In genomic region chr8:122515699-122516098, GRCm38 (mm10) we compare ENCODE assay signal across 23 mouse cellular contexts. TPM values are rescaled to one million over a fixed set of nuclear protein-coding genes. Genes with fewer than 3 reads are reported as not detected.
DNase-seq lines count a peak whose midpoint lies in the region; ATAC-seq and TF ChIP-seq lines count a peak whose summit lies in the region.
"Had no signal": no experiment of that assay in that cellular context is flagged by ENCODE, and none has a peak within 500 bp of the region (broad histone marks: within the 10 kb centered on the region; RNA-seq: fewer than 3 reads in every experiment).

No protein-coding gene starts in this region.

- H3K79me2 ChIP-seq in heart, adult 2 months (replicated peaks; ENCODE audit: control insufficient read depth, insufficient read depth, low read length), result no peaks in the 10 kb centered on the region

- TF ChIP-seq EP300 in heart, adult 2 months (IDR thresholded peaks at IDR 0.05; ENCODE audit: insufficient read depth, low read depth, low read length), result no peak

- no peaks in the 10 kb centered on the region for H3K9me3 ChIP-seq in hindbrain, embryonic 10.5 days
- H3K9me3 ChIP-seq in hindbrain, embryonic 12.5 days (replicated peaks), result no peaks in the 10 kb centered on the region
- no peaks in the 10 kb centered on the region for H3K9me3 ChIP-seq in limb, embryonic 12.5 days
- no peaks in the 10 kb centered on the region for H3K9me3 ChIP-seq in midbrain, embryonic 16.5 days (replicated peaks; ENCODE audit: control insufficient read depth, low read length, poor library complexity, severe bottlenecking)
- H3K9me3 ChIP-seq: embryonic facial prominence, embryonic 15.5 days; intestine, embryonic 15.5 days; midbrain, embryonic 12.5 days had no signal

- H3K27me3 ChIP-seq in heart, adult 2 months (ENCODE audit: control insufficient read depth, insufficient read depth, low read length), result no peaks in the 10 kb centered on the region
- no peaks in the 10 kb centered on the region for H3K27me3 ChIP-seq in hindbrain, embryonic 10.5 days (ENCODE audit: insufficient read depth, poor library complexity, severe bottlenecking)
- no peaks in the 10 kb centered on the region for H3K27me3 ChIP-seq in hindbrain, embryonic 12.5 days
- no peaks in the 10 kb centered on the region for H3K27me3 ChIP-seq in limb, embryonic 12.5 days
- no peaks in the 10 kb centered on the region for H3K27me3 ChIP-seq in midbrain, embryonic 16.5 days (ENCODE audit: control insufficient read depth, insufficient read depth, low read depth, low read length)
- H3K27me3 ChIP-seq: embryonic facial prominence, embryonic 15.5 days; intestine, embryonic 15.5 days; midbrain, embryonic 12.5 days had no signal

- no peaks in the 10 kb centered on the region for H3K36me3 ChIP-seq in heart, adult 2 months (ENCODE audit: control insufficient read depth, insufficient read depth, low read length)
- H3K36me3 ChIP-seq in hindbrain, embryonic 10.5 days, result no peaks in the 10 kb centered on the region
- no peaks in the 10 kb centered on the region for H3K36me3 ChIP-seq in hindbrain, embryonic 12.5 days
- H3K36me3 ChIP-seq in limb, embryonic 12.5 days, result peaks cover 11% of the 10 kb centered on the region; the same call in 1 of the 2 replicates
- H3K36me3 ChIP-seq in midbrain, embryonic 16.5 days (ENCODE audit: control insufficient read depth, insufficient read depth, low read length), result no peaks in the 10 kb centered on the region
- H3K36me3 ChIP-seq: intestine, embryonic 15.5 days; midbrain, embryonic 12.5 days had no signal

- H3K4me3 ChIP-seq in heart, adult 2 months, result no peak overlapping the region
- H3K4me3 ChIP-seq in hindbrain, embryonic 10.5 days, result no peak overlapping the region
- H3K4me3 ChIP-seq in hindbrain, embryonic 12.5 days, result no peak overlapping the region
- H3K4me3 ChIP-seq in limb, embryonic 12.5 days (replicated peaks), result no peak overlapping the region
- H3K4me3 ChIP-seq in midbrain, embryonic 16.5 days (ENCODE audit: low read depth, low read length), result no peak overlapping the region
- H3K4me3 ChIP-seq: embryonic facial prominence, embryonic 15.5 days; intestine, embryonic 15.5 days; midbrain, embryonic 12.5 days had no signal

- H3K4me1 ChIP-seq in heart, adult 2 months (ENCODE audit: control insufficient read depth, insufficient read depth, low read length), result peaks cover 50% of the 10 kb centered on the region
- H3K4me1 ChIP-seq in hindbrain, embryonic 10.5 days (replicated peaks), result peaks cover 58% of the 10 kb centered on the region
- peaks cover 23% of the 10 kb centered on the region for H3K4me1 ChIP-seq in hindbrain, embryonic 12.5 days
- H3K4me1 ChIP-seq in limb, embryonic 12.5 days (replicated peaks), result peaks cover 41% of the 10 kb centered on the region
- H3K4me1 ChIP-seq in midbrain, embryonic 16.5 days (ENCODE audit: control insufficient read depth, insufficient read depth, low read length), result peaks cover 3% of the 10 kb centered on the region; the same call in 1 of the 2 replicates

- H3K9ac ChIP-seq in heart, adult 2 months (ENCODE audit: low read depth, low read length), result no peak overlapping the region
- no peak overlapping the region for H3K9ac ChIP-seq in hindbrain, embryonic 12.5 days
- H3K9ac ChIP-seq in limb, embryonic 12.5 days (replicated peaks), result no peak overlapping the region
- H3K9ac ChIP-seq in midbrain, embryonic 16.5 days (ENCODE audit: low read depth, low read length), result no peak overlapping the region
- H3K9ac ChIP-seq: embryonic facial prominence, embryonic 15.5 days; forebrain, postnatal 0 days; intestine, embryonic 15.5 days; midbrain, embryonic 12.5 days had no signal

- H3K4me2 ChIP-seq in hindbrain, embryonic 12.5 days (replicated peaks), result no peak overlapping the region
- no peak overlapping the region for H3K4me2 ChIP-seq in limb, embryonic 12.5 days
- H3K4me2 ChIP-seq in midbrain, embryonic 16.5 days (ENCODE audit: low read length), result no peak overlapping the region
- H3K4me2 ChIP-seq: embryonic facial prominence, embryonic 15.5 days; intestine, embryonic 15.5 days; midbrain, embryonic 12.5 days had no signal

- DNase-seq in heart, adult 2 months, result no peak
- DNase-seq in heart, postnatal 4 days, result no peak
- DNase-seq in hindbrain, embryonic 10.5 days (ENCODE audit: low spot score), result no peak
- DNase-seq in kidney, postnatal 36 days, result peak; percentile 46 to 56
- no peak for DNase-seq in kidney, postnatal 10 days
- DNase-seq: adrenal gland, postnatal 25 days; cerebellum, adult 9-10 months; forebrain, postnatal 0 days; left cerebral cortex, postnatal 4 days; thymus, adult 2 months; thymus, postnatal 4 days had no signal

- no peak for TF ChIP-seq CTCF in heart, adult 2 months (IDR thresholded peaks at IDR 0.05)

- WGBS in heart, adult 2 months, result 79% methylated on average over 14 of the region's 14 CpGs
- WGBS in hindbrain, embryonic 10.5 days, result 92% methylated on average over 14 of the region's 14 CpGs
- 94% methylated on average over 14 of the region's 14 CpGs for WGBS in hindbrain, embryonic 12.5 days
- 93% methylated on average over 14 of the region's 14 CpGs for WGBS in limb, embryonic 12.5 days
- WGBS in midbrain, embryonic 16.5 days, result 93% methylated on average over 14 of the region's 14 CpGs

- peak overlapping the region; percentile 88 for H3K27ac ChIP-seq in heart, adult 2 months
- H3K27ac ChIP-seq in hindbrain, embryonic 10.5 days, result peak overlapping the region; percentile 50
- no peak overlapping the region for H3K27ac ChIP-seq in hindbrain, embryonic 12.5 days
- H3K27ac ChIP-seq in limb, embryonic 12.5 days, result 0 out of 2 replicates have a peak overlapping the region, but pooled peaks have one; percentile 7
- H3K27ac ChIP-seq in midbrain, embryonic 16.5 days (ENCODE audit: low read length), result no peak overlapping the region
- H3K27ac ChIP-seq: embryonic facial prominence, embryonic 15.5 days; intestine, embryonic 15.5 days; midbrain, embryonic 12.5 days had no signal

- TF ChIP-seq POLR2A in heart, adult 2 months (IDR thresholded peaks at IDR 0.05; ENCODE audit: insufficient read depth, low read depth, low read length), result no peak

- intact Hi-C loops in heart, adult 2 months (cut with DNase I), result loop anchor here (1.0 kb wide), 1 partner anchor 32 kb away; no protein-coding TSS in a partner anchor

- no peak for ATAC-seq in hindbrain, embryonic 12.5 days (ENCODE audit: low FRiP score)
- no peak for ATAC-seq in limb, embryonic 12.5 days (ENCODE audit: insufficient number of reproducible peaks, insufficient read depth, low FRiP score, low TSS enrichment, low read depth)
- no peak for ATAC-seq in midbrain, embryonic 16.5 days
- ATAC-seq: forebrain, postnatal 0 days; hindbrain, embryonic 16.5 days; intestine, embryonic 15.5 days had no signal

RNA-seq across cellular contexts. Expression of gene Piezo1, which starts 35.4 kb away (rescaled TPM):
- 10 to 100 TPM; 14.0 to 14.8 TPM for total RNA-seq in heart, adult 2 months (2021)
- 48.5 and 55.5 TPM in 2 replicates for polyA plus RNA-seq in heart, adult 2 months (2012; rRNA removed)
- total RNA-seq in heart, postnatal 4 days (2021), result 10 to 100 TPM; 53.7 to 55.4 TPM
- polyA plus RNA-seq in hindbrain, embryonic 10.5 days (2016; fragmentation: Nextera tagmentation; extraction: Ambion mirVana), result 6.5 and 9.2 TPM in 2 replicates
- 8.9 TPM in 2 replicates for polyA plus RNA-seq in hindbrain, embryonic 12.5 days (2016; fragmentation: Nextera tagmentation; extraction: Ambion mirVana)
- polyA plus RNA-seq in limb, embryonic 12.5 days (2016; fragmentation: Nextera tagmentation; extraction: Ambion mirVana), result 11.9 and 13.9 TPM in 2 replicates
- polyA plus RNA-seq in midbrain, embryonic 16.5 days (2015; fragmentation: Nextera tagmentation; extraction: Ambion mirVana), result 1.8 and 2.0 TPM in 2 replicates

RNA-seq across cellular contexts. Expression of gene Ctu2, which starts 39.8 kb away (rescaled TPM):
- 1 to 10 TPM; 5.6 to 7.7 TPM for total RNA-seq in heart, adult 2 months (2021)
- 12.3 and 15.8 TPM in 2 replicates for polyA plus RNA-seq in heart, adult 2 months (2012; rRNA removed)
- 10 to 100 TPM; 16.2 to 22.4 TPM for total RNA-seq in heart, postnatal 4 days (2021)
- 74.1 and 74.7 TPM in 2 replicates for polyA plus RNA-seq in hindbrain, embryonic 10.5 days (2016; fragmentation: Nextera tagmentation; extraction: Ambion mirVana)
- 66.7 and 68.1 TPM in 2 replicates for polyA plus RNA-seq in hindbrain, embryonic 12.5 days (2016; fragmentation: Nextera tagmentation; extraction: Ambion mirVana)
- 79.5 and 80.5 TPM in 2 replicates for polyA plus RNA-seq in limb, embryonic 12.5 days (2016; fragmentation: Nextera tagmentation; extraction: Ambion mirVana)
- polyA plus RNA-seq in midbrain, embryonic 16.5 days (2015; fragmentation: Nextera tagmentation; extraction: Ambion mirVana), result 83.6 and 85.1 TPM in 2 replicates

RNA-seq across cellular contexts. Expression of gene Rnf166, which starts 39.8 kb away (rescaled TPM):
- 10 to 100 TPM; 36.9 to 41.6 TPM for total RNA-seq in heart, adult 2 months (2021)
- polyA plus RNA-seq in heart, adult 2 months (2012; rRNA removed), result 91.3 and 99.4 TPM in 2 replicates
- total RNA-seq in heart, postnatal 4 days (2021), result 10 to 100 TPM; 24.3 to 27.4 TPM
- polyA plus RNA-seq in hindbrain, embryonic 10.5 days (2016; fragmentation: Nextera tagmentation; extraction: Ambion mirVana), result 31.8 and 33.6 TPM in 2 replicates
- polyA plus RNA-seq in hindbrain, embryonic 12.5 days (2016; fragmentation: Nextera tagmentation; extraction: Ambion mirVana), result 35.3 and 39.2 TPM in 2 replicates
- polyA plus RNA-seq in limb, embryonic 12.5 days (2016; fragmentation: Nextera tagmentation; extraction: Ambion mirVana), result 45.8 and 46.4 TPM in 2 replicates
- 35.0 and 36.4 TPM in 2 replicates for polyA plus RNA-seq in midbrain, embryonic 16.5 days (2015; fragmentation: Nextera tagmentation; extraction: Ambion mirVana)

RNA-seq across cellular contexts. Expression of gene Cdt1, which starts 52.1 kb away (rescaled TPM):
- total RNA-seq in heart, adult 2 months (2021), result 1 to 10 TPM; 2.0 to 2.7 TPM
- 3.2 and 3.5 TPM in 2 replicates for polyA plus RNA-seq in heart, adult 2 months (2012; rRNA removed)
- total RNA-seq in heart, postnatal 4 days (2021), result 10 to 100 TPM; 36.5 to 38.2 TPM
- 56.0 and 64.3 TPM in 2 replicates for polyA plus RNA-seq in hindbrain, embryonic 10.5 days (2016; fragmentation: Nextera tagmentation; extraction: Ambion mirVana)
- 22.7 and 23.9 TPM in 2 replicates for polyA plus RNA-seq in hindbrain, embryonic 12.5 days (2016; fragmentation: Nextera tagmentation; extraction: Ambion mirVana)
- 52.3 and 52.7 TPM in 2 replicates for polyA plus RNA-seq in limb, embryonic 12.5 days (2016; fragmentation: Nextera tagmentation; extraction: Ambion mirVana)
- 5.7 and 6.2 TPM in 2 replicates for polyA plus RNA-seq in midbrain, embryonic 16.5 days (2015; fragmentation: Nextera tagmentation; extraction: Ambion mirVana)

RNA-seq across cellular contexts. Expression of gene Snai3, which starts 55.2 kb away (rescaled TPM):
- 1 to 10 TPM; 1.6 to 8.1 TPM for total RNA-seq in heart, adult 2 months (2021)
- 6.8 and 8.2 TPM in 2 replicates for polyA plus RNA-seq in heart, adult 2 months (2012; rRNA removed)
- under 1 TPM; 0.55 to 0.63 TPM for total RNA-seq in heart, postnatal 4 days (2021)
- 0.16 TPM in 1 of 2 replicates, not detected in the other for polyA plus RNA-seq in hindbrain, embryonic 10.5 days (2016; fragmentation: Nextera tagmentation; extraction: Ambion mirVana)
- not detected in 2 replicates for polyA plus RNA-seq in hindbrain, embryonic 12.5 days (2016; fragmentation: Nextera tagmentation; extraction: Ambion mirVana)
- polyA plus RNA-seq in limb, embryonic 12.5 days (2016; fragmentation: Nextera tagmentation; extraction: Ambion mirVana), result 0.16 and 0.38 TPM in 2 replicates
- not detected in 2 replicates for polyA plus RNA-seq in midbrain, embryonic 16.5 days (2015; fragmentation: Nextera tagmentation; extraction: Ambion mirVana)
- total RNA-seq: adrenal gland, postnatal 25 days; common myeloid progenitor, adult 5-6 weeks; forebrain, postnatal 0 days; layer of hippocampus, postnatal 14 days; left cerebral cortex, postnatal 4 days; liver, adult 2 months; monocyte, adult 5-6 weeks had no signal
- polyA plus RNA-seq: brain, embryonic 14.5 days; forebrain, postnatal 0 days; hindbrain, embryonic 16.5 days; midbrain, embryonic 12.5 days had no signal

Comparison
In these comparisons a context has a peak if more than half of its experiments do, and no peak if none do; other contexts are left out.
1. DNase-seq: peak in kidney, postnatal 36 days (2 of 2); none in heart, adult 2 months (0 of 2), heart, postnatal 4 days (single experiment), hindbrain, embryonic 10.5 days (single experiment) and kidney, postnatal 10 days (single experiment).
2. H3K27ac ChIP-seq: peak in heart, adult 2 months (single experiment), hindbrain, embryonic 10.5 days (single experiment) and limb, embryonic 12.5 days (single experiment); none in hindbrain, embryonic 12.5 days (single experiment) and midbrain, embryonic 16.5 days (single experiment).